ENCODE assay signal across 8 mouse cellular contexts in genomic region chr9:27192761-27193591, GRCm38 (mm10). TPM values are rescaled to one million over a fixed set of nuclear protein-coding genes. Genes with fewer than 3 reads are reported as not detected.
DNase-seq lines count a peak whose midpoint lies in the region; ATAC-seq and TF ChIP-seq lines count a peak whose summit lies in the region.

No protein-coding gene starts in this region.

- no peak; the same call in 1 of the 2 replicates for ATAC-seq in midbrain, embryonic 13.5 days
- ATAC-seq in erythroblast, adult 5-6 weeks (replicated peaks; ENCODE audit: low FRiP score, poor library complexity, severe bottlenecking), result no peak

- no peak for DNase-seq in gastrocnemius, adult 2 months
- no peak for DNase-seq in gastrocnemius, postnatal 14 days
- DNase-seq in embryonic facial prominence, embryonic 10.5 days (ENCODE audit: low spot score), result no peak
- DNase-seq in heart, postnatal 14 days, result peak; percentile 15 to 19
- DNase-seq in urinary bladder, postnatal 10 days (ENCODE audit: low spot score), result no peak
- DNase-seq in embryo, embryonic 10 days (ENCODE audit: low spot score), result no peak

- peak overlapping the region; percentile 70 for H3K4me3 ChIP-seq in gastrocnemius, adult 2 months
- no peak overlapping the region for H3K4me3 ChIP-seq in embryonic facial prominence, embryonic 10.5 days
- H3K4me3 ChIP-seq in midbrain, embryonic 13.5 days (replicated peaks), result no peak overlapping the region

- H3K9me3 ChIP-seq in embryonic facial prominence, embryonic 10.5 days, result no peaks in the 10 kb centered on the region
- no peaks in the 10 kb centered on the region for H3K9me3 ChIP-seq in midbrain, embryonic 13.5 days

- WGBS in embryonic facial prominence, embryonic 10.5 days, result 64% methylated on average over 10 of the region's 10 CpGs
- 57% methylated on average over 10 of the region's 10 CpGs for WGBS in midbrain, embryonic 13.5 days

- intact Hi-C loops in gastrocnemius, adult 2 months (cut with DNase I), result loop anchor here (5.0 kb wide), 1 partner anchor 104 kb away; the partner anchor contains the start of gene Igsf9b
- intact Hi-C loops in gastrocnemius, postnatal 14 days (cut with DNase I; ENCODE audit: low total_unique reads), result no loop called here
- intact Hi-C loops in heart, postnatal 14 days (cut with DNase I), result loop anchor here (5.0 kb wide), 1 partner anchor 161 kb away; the partner anchor contains the start of genes Ncapd3 and Vps26b

- peak overlapping the region; percentile 90 for H3K27ac ChIP-seq in gastrocnemius, adult 2 months
- peak overlapping the region; percentile 24; the same call in 1 of the 2 replicates for H3K27ac ChIP-seq in embryonic facial prominence, embryonic 10.5 days (replicated peaks)
- peak overlapping the region; percentile 71 for H3K27ac ChIP-seq in midbrain, embryonic 13.5 days

- H3K4me2 ChIP-seq in midbrain, embryonic 13.5 days (replicated peaks), result peak overlapping the region; percentile 52; the same call in 1 of the 2 replicates

- no peak for TF ChIP-seq CTCF in gastrocnemius, adult 2 months (IDR thresholded peaks at IDR 0.05)

- peaks cover 26% of the 10 kb centered on the region for H3K4me1 ChIP-seq in embryonic facial prominence, embryonic 10.5 days
- H3K4me1 ChIP-seq in midbrain, embryonic 13.5 days (replicated peaks), result peaks cover 33% of the 10 kb centered on the region

- no peaks in the 10 kb centered on the region for H3K36me3 ChIP-seq in embryonic facial prominence, embryonic 10.5 days (replicated peaks)
- no peaks in the 10 kb centered on the region for H3K36me3 ChIP-seq in midbrain, embryonic 13.5 days

- no peaks in the 10 kb centered on the region; the same call in 1 of the 2 replicates for H3K27me3 ChIP-seq in embryonic facial prominence, embryonic 10.5 days (replicated peaks; ENCODE audit: low read depth, poor library complexity, severe bottlenecking)
- 0 out of 2 replicates have a peak, but pooled peaks cover 2% of the 10 kb centered on the region for H3K27me3 ChIP-seq in midbrain, embryonic 13.5 days

- peak overlapping the region; percentile 43; the same call in 1 of the 2 replicates for H3K9ac ChIP-seq in midbrain, embryonic 13.5 days (replicated peaks)

RNA-seq across cellular contexts. Expression of gene Jam3, which starts 37.8 kb away (rescaled TPM):
- 10 to 100 TPM in 1 of 2 experiments, 1 to 10 TPM in 1; 5.5 to 11.4 TPM for total RNA-seq in gastrocnemius, adult 2 months (2021)
- total RNA-seq in gastrocnemius, postnatal 14 days (2021), result 10 to 100 TPM; 19.2 to 21.2 TPM
- polyA plus RNA-seq in embryonic facial prominence, embryonic 10.5 days (2016; fragmentation: Nextera tagmentation; extraction: Ambion mirVana), result 100 and 111 TPM in 2 replicates
- total RNA-seq in heart, postnatal 14 days (2021), result 10 to 100 TPM; 16.8 to 17.3 TPM
- polyA plus RNA-seq in midbrain, embryonic 13.5 days (2015; fragmentation: Nextera tagmentation; extraction: Ambion mirVana), result 99.8 and 103 TPM in 2 replicates
- total RNA-seq in erythroblast, adult 5-6 weeks (2015; ENCODE audit: low replicate concordance), result not detected in 2 replicates
- total RNA-seq in erythroblast, adult 5-6 weeks (2017; ENCODE audit: low replicate concordance), result 0.60 TPM in 1 of 2 replicates, not detected in the other

Comparison
In these comparisons a context has a peak if more than half of its experiments do, and no peak if none do; other contexts are left out.
1. DNase-seq: peak in heart, postnatal 14 days (2 of 2); none in gastrocnemius, adult 2 months (single experiment), gastrocnemius, postnatal 14 days (single experiment), embryonic facial prominence, embryonic 10.5 days (single experiment), urinary bladder, postnatal 10 days (single experiment) and embryo, embryonic 10 days (single experiment).
2. H3K27ac ChIP-seq: peak in every context shown above with its lines; median percentile 90 in gastrocnemius, adult 2 months; 71 in midbrain, embryonic 13.5 days; 24 in embryonic facial prominence, embryonic 10.5 days.
3. RNA of gene Jam3, which starts 37.8 kb away (total RNA-seq): 19.2 to 21.2 TPM in gastrocnemius, postnatal 14 days, 16.8 to 17.3 TPM in heart, postnatal 14 days and 5.5 to 11.4 TPM in gastrocnemius, adult 2 months; 0.60 TPM in erythroblast, adult 5-6 weeks; every median in the first group is over 4 times any median in the second.